Mouse (Mus musculus) embryonic stem cell, embryonic (primary cell): Measurements from ENCODE around the gene Gucy2c.
"Not testable (repeated sequence)": the region's sequence is repeated elsewhere in the genome, so short reads cannot be mapped to it uniquely, and the experiment has no call there.

Experiments used
- CTCF ChIA-PET, 4 experiments: fragments of 300-600 bp in 2 of 4; fragments of 350-600 bp in 2 of 4; sonication (Branson Sonifier 250); formaldehyde crosslinking; loops; one replicate each; lab custom pipeline; 2022; ENCODE audit warnings: inconsistent platforms in 2 of 4; lab: Charles Lee
- POLR2A ChIA-PET, 4 experiments: fragments of 300-600 bp in 2 of 4; fragments of 350-600 bp in 2 of 4; sonication (Branson Sonifier 250); formaldehyde crosslinking; loops; one replicate each; lab custom pipeline; 2022; ENCODE audit warnings: antibody characterized with exemption in 4 of 4, inconsistent platforms in 1 of 4; lab: Charles Lee

The Gucy2c gene

DNA sequence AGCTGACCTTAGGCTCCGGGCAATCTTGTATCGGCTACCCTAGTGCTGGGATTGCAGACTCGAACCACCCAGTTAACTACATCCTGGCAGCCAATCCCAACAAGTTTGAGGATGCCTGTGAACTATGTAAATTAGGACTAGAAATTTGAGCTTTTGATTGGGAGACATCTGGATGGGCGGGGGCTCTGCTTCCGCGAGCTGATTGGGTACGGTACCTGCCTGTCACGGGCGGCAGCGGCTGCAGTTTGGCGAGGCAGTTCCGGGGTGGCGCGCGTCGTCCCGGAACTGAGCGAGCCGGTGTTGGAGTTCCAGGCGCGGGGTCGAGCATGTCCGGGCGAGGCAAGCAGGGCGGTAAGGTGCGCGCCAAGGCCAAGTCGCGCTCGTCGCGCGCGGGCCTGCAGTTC, 26.5 kb upstream of the Gucy2c start, which contains the start of gene H2afj:
Gene H2afj (plus strand): TSS at position 231 of the 404 bp plus-strand sequence.
- ChIA-PET POLR2A (interaction anchor here (0.6 to 7.9 kb wide), 76 partner anchors 9 to 1918 kb away, joined by 3 to 441 read pairs (median 5); partner anchors contain the start of genes BC049715 (in 4 of the 4), Wbp11 (in 4 of the 4), Smco3 (in 2 of the 4) and Dera (in 1 of the 4)), CTCF (interaction anchor here in 3 of 4 experiments (0.6 to 1.6 kb wide), 6 partner anchors 12 to 959 kb away, joined by 3 to 6 read pairs (median 3); no protein-coding TSS in a partner anchor)

DNA sequence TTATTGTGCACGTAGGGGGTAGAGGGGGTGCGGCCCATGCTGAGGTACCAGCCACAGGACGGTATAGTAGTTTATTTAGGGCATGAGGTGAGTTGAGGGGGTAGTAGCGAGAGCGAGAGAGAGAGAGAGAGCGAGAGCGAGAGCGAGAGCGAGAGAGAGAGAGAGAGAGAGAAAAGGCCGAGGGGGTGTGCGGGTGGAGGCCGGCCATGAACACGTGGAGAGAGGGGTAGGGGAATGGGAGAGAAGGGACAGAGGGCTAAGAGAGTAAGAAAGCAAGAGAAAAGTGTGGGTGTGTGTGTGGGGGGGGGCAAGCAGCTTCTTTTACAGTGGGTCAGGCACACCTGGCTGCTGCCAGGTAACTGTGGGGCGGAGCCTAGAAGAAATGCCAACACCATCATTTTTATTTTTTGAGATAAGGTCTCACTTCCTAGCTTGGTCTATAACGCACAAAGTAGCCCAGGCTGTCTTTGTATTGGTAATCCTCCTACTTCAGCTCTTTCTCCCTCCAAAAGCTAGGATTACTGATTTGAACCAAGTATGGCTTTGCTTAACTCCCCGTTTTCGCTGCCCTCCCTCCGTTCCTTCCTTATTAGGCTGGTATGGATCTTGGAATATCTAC, 25.9 kb upstream of the Gucy2c start:
- POLR2A ChIA-PET = interaction anchor here (0.6 to 7.9 kb wide), 79 partner anchors 8 to 1917 kb away, joined by 3 to 441 read pairs (median 5); partner anchors contain the start of genes BC049715 (in 4 of the 4), Wbp11 (in 4 of the 4), Plbd1 (in 2 of the 4) and Smco3 (in 2 of the 4)

DNA sequence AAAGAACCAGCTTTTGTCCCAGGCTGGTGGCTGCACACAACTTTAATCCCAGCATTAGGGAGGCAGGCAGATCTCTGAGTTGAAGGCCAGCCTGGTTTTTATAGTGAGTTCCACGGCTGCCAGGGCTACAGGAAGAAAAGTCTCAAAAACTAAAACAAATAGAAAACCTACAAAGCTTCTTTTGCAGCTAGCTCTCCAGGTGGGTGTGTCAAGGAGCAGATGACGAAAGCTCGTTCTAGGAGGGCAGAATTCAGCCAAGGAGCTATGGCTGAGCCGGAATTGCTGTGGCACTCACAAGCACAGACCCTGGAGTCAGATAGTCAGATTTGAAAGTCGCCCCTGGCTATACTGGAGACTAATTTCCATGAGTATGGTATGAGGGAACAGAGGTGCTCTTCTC, 25.3 kb upstream of the Gucy2c start:
- ChIA-PET POLR2A (interaction anchor here (0.6 to 7.9 kb wide), 29 partner anchors 8 to 1498 kb away, joined by 3 to 441 read pairs (median 6); partner anchors contain the start of genes Wbp11 (in 4 of the 4), BC049715 (in 3 of the 4), Plbd1 (in 2 of the 4) and Gucy2c (in 1 of the 4)), CTCF (no interaction called here)

More for the DNA sequence above, 25.9 kb upstream of the Gucy2c start:
- CTCF ChIA-PET = interaction anchor here in 2 of 4 experiments (0.6 to 1.6 kb wide), 4 partner anchors 66 to 959 kb away, joined by 3 to 6 read pairs (median 3); no protein-coding TSS in a partner anchor

DNA sequence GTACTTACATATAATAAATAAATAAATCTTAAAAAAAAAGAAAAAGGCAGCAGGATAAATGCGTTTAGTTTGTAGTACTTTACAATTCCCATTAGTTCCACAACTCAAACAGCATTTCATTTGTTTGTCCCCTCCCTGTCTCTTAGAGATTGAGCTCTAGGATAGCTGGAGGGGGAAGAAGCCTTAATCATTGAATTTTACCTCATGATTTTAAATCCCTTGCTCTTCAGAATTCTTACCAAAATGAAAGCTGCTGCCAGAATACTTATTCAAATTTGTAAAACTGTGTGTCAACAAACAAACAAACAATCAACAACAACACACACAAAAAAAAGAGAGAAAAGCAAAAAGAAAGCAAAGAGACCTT, 23.8 kb upstream of the Gucy2c start:
- CTCF ChIA-PET = interaction anchor here in 1 of 4 experiments (1.3 kb wide), 1 partner anchor 183 kb away, joined by 3 read pairs; no protein-coding TSS in a partner anchor
- POLR2A ChIA-PET = interaction anchor here in 3 of 4 experiments (0.5 to 7.9 kb wide), 29 partner anchors 8 to 707 kb away, joined by 3 to 441 read pairs (median 5); partner anchors contain the start of genes BC049715 (in 2 of the 3), Gucy2c (in 2 of the 3), Smco3 (in 2 of the 3) and Wbp11 (in 2 of the 3)

DNA sequence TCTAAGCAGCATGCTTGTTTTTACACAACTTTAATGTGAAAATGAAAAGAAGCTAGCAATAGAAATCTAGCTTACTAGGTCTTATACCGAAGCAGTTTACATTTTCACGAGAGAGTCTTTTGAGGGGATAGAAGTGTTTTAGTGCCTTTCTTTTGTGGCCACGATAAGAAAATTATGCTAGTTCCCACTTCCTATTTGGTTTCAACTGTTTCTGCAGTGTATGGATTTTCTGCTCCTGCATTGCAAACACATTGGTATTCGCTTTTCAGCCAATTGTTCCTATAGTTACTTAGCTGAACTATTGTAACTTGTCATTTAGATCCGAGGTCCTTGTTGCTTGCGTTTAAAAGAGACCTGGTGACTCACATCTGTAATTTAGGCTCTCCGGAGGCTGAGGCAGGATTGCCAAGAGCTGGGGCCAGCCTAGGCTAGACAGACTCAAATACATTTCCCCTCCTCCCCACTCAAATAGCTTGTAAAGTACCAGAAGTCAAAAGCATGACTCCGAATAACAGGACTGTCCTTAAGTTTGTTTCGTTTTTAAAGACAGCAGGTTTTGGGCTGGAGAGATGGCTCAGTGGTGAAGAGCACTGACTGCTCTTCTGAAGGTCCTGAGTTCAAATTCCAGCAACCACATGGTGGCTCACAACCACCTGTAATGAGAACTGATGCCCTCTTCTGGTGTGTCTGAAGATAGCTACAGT, 23.3 kb upstream of the Gucy2c start:
- CTCF ChIA-PET = interaction anchor here (0.5 to 1.9 kb wide), 11 partner anchors 13 to 187 kb away, joined by 3 to 9 read pairs (median 4); partner anchors contain the start of gene Wbp11 (in 1 of the 4)
- POLR2A ChIA-PET = interaction anchor here (0.5 to 7.9 kb wide), 232 partner anchors 8 to 1876 kb away, joined by 3 to 441 read pairs (median 5); partner anchors contain the start of genes Art4 (in 3 of the 4), BC049715 (in 3 of the 4), Gucy2c (in 3 of the 4) and Rerg (in 3 of the 4)

DNA sequence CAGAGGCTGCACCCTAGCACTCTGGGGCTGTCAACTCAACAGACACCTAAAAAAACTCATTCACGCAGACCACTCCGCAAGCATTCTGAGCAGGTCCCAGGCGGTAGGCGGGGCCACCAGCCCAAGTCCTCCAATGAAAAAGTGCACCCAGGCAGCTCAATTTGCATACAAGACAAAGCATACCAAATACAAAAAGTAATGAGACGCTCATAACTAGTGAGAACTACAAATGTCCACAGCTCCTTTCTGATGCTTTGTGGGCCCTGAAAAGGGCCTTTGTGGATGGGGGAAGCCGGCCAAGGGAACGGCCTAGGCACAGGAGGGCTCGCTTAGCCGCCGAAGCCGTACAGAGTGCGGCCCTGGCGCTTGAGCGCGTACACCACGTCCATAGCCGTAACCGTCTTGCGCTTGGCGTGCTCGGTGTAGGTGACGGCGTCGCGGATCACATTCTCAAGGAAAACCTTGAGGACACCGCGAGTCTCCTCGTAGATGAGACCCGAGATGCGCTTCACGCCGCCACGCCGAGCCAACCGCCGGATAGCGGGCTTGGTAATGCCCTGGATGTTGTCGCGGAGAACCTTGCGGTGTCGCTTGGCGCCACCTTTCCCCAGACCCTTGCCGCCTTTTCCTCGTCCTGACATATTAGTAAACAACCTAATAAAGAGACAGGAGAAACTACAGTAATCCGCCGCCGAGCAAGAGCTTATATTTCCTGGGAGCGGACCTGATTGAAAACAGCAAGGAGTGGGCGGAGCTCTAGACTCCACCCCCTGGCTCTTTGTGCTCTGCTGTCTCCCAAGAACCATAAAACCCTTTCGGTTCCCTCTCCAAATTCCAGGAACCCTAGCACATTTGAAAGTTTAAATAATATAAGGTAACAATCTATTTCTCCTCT, 22.4 kb upstream of the Gucy2c start, which contains the start of gene Hist4h4:
Gene Hist4h4 (minus strand): TSS at position 677 of the 895 bp plus-strand sequence.
- POLR2A ChIA-PET = interaction anchor here (0.6 to 7.9 kb wide), 315 partner anchors 8 to 1875 kb away, joined by 3 to 441 read pairs (median 4); partner anchors contain the start of genes Art4 (in 3 of the 4), BC049715 (in 3 of the 4), Gucy2c (in 3 of the 4) and Rerg (in 3 of the 4)
- CTCF ChIA-PET = interaction anchor here (0.5 to 1.9 kb wide), 14 partner anchors 14 to 194 kb away, joined by 3 to 9 read pairs (median 3); partner anchors contain the start of gene Wbp11 (in 1 of the 4)

DNA sequence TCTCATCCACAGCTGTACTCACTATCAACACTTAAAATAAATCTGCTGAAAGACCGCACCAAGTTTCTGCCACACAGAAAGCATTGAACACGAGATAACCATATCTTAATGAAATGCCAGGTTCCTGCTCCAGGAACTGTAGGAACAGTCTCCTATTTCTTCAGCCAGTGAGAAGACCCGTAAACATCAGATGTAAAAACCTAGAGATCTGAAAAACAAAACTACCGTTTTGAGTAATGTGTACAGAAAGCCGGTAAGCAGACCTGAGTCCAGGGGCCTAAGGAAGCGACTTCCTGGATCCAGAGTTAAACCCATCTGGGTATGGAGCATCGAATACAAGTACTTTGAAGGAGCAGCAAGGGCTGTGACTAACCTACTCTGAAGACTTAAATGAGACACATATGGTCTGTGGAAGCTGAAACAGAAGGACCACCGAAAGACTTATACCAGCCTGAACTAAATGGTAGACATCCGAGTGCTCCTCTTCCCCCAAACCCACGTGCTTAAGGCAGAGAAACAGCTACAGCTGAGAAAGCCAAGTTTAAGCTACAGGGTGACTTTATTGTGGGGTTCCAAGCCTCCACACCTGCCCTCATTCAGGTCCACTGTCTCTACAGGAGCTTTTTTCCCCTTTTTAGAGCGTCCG, 21.7 kb upstream of the Gucy2c start:
- ChIA-PET POLR2A (interaction anchor here (0.6 to 7.9 kb wide), 218 partner anchors 8 to 995 kb away, joined by 3 to 441 read pairs (median 5); partner anchors contain the start of genes BC049715 (in 3 of the 4), Gucy2c (in 3 of the 4), Smco3 (in 3 of the 4) and Wbp11 (in 3 of the 4)), CTCF (interaction anchor here in 3 of 4 experiments (0.7 to 1.9 kb wide), 5 partner anchors 25 to 183 kb away, joined by 3 to 9 read pairs (median 3); partner anchors contain the start of gene Wbp11 (in 1 of the 3))

DNA sequence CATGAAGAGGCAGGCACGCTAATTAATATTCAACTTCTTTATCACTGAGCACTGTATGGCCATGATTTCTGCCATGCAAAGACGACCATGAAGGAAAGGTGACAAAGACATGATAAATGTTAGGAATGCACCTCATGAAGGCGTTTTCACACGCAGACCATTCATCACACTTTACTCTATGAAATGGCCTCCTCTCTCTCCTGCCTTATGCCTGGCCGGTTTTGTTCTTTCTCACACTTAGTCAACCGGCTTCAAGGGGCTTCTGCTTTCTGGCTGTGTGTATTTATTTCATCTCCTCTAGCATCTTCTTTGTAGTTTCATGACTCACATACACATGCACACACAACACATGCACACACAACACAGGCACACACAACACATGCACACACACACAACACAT, 19.7 kb upstream of the Gucy2c start:
- POLR2A ChIA-PET = no interaction called here
- CTCF ChIA-PET = no interaction called here

DNA sequence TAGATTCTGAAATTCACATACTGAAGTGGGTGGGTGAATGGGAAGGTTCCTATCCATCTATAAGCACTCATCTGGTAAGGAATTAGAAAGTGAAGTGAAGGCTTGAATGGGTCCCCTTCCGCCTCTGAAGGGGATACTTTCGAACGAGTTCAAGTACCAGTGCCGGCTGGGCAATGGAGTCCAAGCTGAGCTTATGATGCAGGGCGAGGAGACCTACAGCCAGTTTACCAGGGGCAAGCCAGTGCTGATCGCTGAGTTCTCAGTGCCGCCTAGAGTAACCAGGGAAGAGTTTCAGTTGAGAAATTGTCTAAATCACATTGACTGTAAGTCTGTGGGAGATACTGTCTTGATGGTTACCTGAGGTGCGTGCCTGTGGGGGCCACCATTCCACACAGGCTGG, 19.1 kb upstream of the Gucy2c start:
- POLR2A ChIA-PET = interaction anchor here in 1 of 4 experiments (0.9 kb wide), 2 partner anchors 15 to 26 kb away, joined by 3 read pairs; partner anchors contain the start of gene BC049715
- CTCF ChIA-PET = interaction anchor here in 3 of 4 experiments (0.6 to 0.8 kb wide), 3 partner anchors 17 to 370 kb away, joined by 3 to 4 read pairs (median 4); no protein-coding TSS in a partner anchor

DNA sequence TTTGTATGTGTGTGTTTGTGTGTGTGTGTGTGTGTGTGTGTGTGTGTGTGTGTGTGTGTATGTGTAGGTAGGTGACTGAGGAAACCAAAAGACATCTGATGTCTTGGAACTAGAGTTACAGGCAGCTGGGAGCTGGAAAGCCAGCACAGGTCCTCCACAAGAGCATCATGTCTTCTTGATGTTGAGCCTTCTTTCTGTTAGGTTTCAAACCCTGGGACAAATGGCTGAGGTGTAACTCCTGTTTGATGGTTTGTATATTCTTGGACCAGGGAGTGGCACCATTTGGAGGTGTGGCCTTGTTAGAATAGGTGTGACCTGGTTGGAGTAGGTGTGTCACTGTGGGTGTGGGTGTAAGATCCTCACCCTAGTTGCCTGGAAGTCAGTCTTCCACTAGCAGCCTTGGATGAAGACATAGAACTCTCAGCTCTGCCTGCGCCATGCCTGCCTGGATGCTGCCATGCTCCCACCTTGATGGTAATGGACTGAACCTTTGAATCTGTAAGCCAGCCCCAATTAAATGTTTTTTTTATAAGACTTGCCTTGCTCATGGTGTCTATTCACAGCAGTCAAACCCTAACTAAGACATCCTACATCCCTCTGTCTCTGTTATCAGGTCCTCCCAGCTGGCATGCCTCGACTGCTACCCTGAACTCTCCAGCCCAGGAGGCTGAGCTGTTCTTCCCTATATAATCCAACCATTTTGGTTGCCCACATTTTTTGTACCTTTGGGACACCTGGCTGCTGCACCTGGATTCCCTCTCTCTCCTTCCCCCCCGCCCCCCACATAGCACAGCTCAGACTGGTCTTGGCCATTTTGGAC, 16.5 kb upstream of the Gucy2c start:
- CTCF ChIA-PET = not testable (repeated sequence)
- POLR2A ChIA-PET = interaction anchor here in 2 of 4 experiments (1.6 to 7.4 kb wide), 2 partner anchors 10 kb away, joined by 7 to 53 read pairs; partner anchors contain the start of gene H2afj (in 2 of the 2)

DNA sequence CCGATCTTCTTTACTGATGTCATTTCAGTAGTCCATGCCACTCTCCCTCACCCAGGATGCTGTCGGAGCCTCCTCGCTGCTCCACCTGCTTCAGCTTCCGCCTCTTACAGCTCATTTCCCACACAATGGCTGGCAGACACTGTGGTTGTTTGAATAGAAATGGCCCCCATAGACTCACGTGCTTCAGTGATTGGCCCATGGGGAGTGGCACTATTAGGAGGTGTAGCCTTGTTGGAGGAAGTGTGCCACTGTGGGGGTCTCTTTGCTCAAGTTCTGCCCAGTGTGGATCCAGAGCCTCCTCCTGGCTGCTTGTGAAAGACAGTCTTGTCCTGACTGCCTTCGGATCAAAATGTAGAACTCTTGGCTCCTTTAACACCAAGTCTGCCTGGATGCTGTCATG, 14.3 kb upstream of the Gucy2c start:
- POLR2A ChIA-PET = interaction anchor here (0.6 to 7.4 kb wide), 10 partner anchors 8 to 237 kb away, joined by 3 to 78 read pairs (median 4); partner anchors contain the start of genes Hist4h4 (in 4 of the 4), H2afj (in 2 of the 4) and Wbp11 (in 1 of the 4)
- CTCF ChIA-PET = no interaction called here

DNA sequence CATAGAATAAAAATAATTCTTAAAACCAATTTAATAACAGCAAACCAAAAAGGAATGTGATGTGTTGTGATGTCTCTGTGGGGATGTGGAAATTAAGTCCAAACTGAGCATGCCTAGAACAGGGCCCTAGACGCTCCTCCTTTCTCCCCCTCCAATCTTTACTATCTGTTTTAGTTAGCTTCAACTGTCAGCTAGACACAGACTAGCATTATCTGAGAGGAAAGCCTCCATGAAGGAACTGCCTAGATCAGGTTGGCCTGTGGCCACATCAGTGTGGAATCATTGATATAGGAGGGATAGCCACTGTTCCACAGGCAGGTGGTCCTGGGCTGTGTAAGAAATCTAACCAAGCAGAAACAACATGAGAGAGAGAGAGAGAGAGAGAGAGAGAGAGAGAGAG, 13.5 kb upstream of the Gucy2c start:
- CTCF ChIA-PET = no interaction called here

DNA sequence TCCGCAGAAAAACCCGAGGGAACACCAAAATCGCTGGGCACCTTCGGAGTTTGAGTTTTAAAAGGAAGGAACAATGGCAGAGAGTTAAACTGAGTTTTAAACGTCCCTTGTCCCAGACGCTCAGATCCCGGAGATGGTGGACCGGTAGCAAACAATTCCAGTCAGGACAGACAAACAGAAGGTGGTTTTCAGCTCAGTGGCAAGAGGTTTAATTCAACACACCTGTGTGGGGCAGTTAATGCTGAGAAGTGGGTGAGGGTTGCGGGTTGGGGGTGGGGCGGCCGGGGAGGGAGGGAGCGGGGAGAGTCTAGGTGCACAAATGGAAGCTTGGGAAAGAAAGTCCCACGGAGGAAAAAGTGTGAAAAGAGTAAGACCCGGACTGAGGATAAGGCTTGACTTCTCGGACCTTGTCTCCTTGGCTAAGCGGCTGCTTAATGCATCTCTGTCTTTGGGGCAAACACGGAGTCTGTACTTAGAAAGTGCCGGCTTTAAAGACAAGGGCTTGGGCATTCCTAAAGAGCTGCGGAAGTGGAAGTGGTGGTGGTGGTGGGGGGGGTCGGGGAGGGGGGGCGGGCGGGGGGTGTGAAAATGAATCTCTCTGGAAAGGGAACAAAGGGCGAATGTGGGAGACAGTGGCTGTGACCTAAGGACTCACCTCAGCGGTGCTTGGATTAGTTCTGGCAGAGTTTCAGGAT, 12.4 kb upstream of the Gucy2c start:
- ChIA-PET POLR2A (interaction anchor here (0.6 to 7.4 kb wide), 8 partner anchors 10 to 324 kb away, joined by 3 to 78 read pairs (median 20); partner anchors contain the start of genes Hist4h4 (in 4 of the 4) and H2afj (in 2 of the 4)), CTCF (no interaction called here)

More for the DNA sequence above, 13.5 kb upstream of the Gucy2c start:
- POLR2A ChIA-PET = interaction anchor here (0.6 to 7.4 kb wide), 8 partner anchors 9 to 236 kb away, joined by 3 to 78 read pairs (median 18); partner anchors contain the start of genes Hist4h4 (in 4 of the 4), H2afj (in 1 of the 4) and Wbp11 (in 1 of the 4)

DNA sequence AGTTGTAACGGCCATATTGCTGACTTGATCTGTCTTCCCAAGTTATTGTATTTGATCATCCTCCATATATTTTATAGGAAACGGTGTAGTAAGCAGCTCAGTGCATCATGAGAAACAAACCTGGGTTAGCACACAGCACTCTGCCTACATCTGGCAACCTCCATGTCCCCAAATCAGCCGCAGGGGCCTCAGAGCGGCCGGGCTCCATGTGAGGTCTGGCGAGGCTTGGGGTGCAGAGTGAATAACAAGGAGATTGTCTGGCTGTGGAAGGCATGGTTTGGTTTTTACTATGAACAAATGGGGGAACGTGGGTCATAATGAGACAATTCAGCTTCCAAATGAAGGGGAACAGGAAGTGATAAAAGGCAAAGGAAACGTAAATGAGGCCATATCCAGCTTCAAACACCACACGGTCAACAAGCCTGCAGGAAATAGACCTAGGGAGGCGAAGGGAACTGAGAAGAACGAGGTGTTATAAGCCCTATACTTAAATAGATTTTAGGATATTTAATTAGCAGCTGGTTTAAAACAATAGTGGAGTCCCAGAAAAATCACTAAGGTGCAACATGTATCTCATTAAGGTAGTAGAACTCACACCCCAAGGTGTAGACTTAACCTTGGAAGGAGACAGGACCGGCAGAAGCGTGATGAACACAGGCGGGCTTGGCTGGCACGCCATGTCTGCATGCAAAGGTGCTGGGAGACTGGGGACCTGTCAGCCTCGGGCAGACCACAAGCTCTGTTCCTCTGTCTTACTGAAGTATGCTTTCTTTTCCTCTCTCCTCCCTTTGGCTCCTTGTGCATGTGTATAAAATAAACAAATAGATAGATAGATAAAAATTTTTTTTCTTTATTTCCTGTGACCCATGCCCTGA, 11.6 kb upstream of the Gucy2c start:
- POLR2A ChIA-PET = interaction anchor here (0.5 to 7.4 kb wide), 8 partner anchors 11 to 323 kb away, joined by 3 to 78 read pairs (median 20); partner anchors contain the start of genes Hist4h4 (in 4 of the 4) and H2afj (in 2 of the 4)
- CTCF ChIA-PET = no interaction called here
